Mouse (Mus musculus): ENCODE data around the gene Cldn14.

GRCm38 (mm10) chr16:93960495-93960894, 48.1 kb downstream of the Cldn14 start:
- TF ChIP-seq POLR2A (IDR thresholded peaks at IDR 0.05; ENCODE audit: control insufficient read depth in 1 of 2, insufficient read depth in 1 of 2, low read depth in 1 of 2, low read length in 2 of 2, poor library complexity in 1 of 2) (no peak), TCF12 (IDR thresholded peaks at IDR 0.05; ENCODE audit: low read depth, low read length) (no peak), ZMIZ1 (IDR thresholded peaks at IDR 0.05; ENCODE audit: low read depth, low read length) (no peak), MYB (IDR thresholded peaks at IDR 0.05; ENCODE audit: low read depth, low read length) (no peak), CTCF (IDR thresholded peaks at IDR 0.05 in 2 of 3, conservative IDR thresholded peaks at IDR 0.05 in 1 of 3; ENCODE audit: control insufficient read depth in 1 of 3, insufficient read depth in 1 of 3, low read depth in 2 of 3, low read length in 3 of 3, poor library complexity in 1 of 3, severe bottlenecking in 1 of 3) (no peak)

Measured in MEL (cell line).